Mouse (Mus musculus) erythroblast, embryonic 14.5 days (primary cell): ENCODE results near the gene Abcc10.

ENCODE experiments used
- GATA1 ChIP-seq: IDR thresholded peaks from 2 replicates; pipeline ENCODE4 v1.6.1; 2012; ENCODE audit warnings: low read length, inconsistent platforms, mixed read lengths
- TAL1 ChIP-seq: IDR thresholded peaks from 3 replicates; pipeline ENCODE4 v1.6.1; 2012; ENCODE audit warnings: low read length, inconsistent platforms, mixed read lengths

DNA sequence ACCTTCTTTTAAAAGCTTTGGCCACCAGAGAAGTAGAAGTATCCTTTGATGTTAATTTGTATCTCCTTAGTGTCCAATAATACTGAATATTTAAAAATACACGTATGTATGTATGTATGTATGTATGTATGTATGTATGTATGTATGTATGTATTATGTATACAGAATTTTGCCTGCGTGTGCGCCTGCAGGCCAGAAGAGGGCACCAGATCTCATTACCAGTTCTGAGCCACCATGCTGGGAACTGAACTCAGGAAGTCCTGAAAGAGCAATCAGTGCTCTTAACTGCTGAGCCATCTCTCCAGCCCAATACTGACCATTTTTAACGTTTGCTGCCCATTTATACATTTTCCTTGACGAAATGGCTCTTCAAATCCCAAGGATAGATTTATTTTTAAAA, 8.3 kb upstream of the Abcc10 start:
- TF ChIP-seq GATA1 (no peak), TAL1 (no peak)
